Mouse (Mus musculus): ENCODE measurements around the gene Rnps1. TPM values are rescaled to one million over a fixed set of nuclear protein-coding genes. Genes with fewer than 3 reads are reported as not detected.
"Not testable (repeated sequence)": the region's sequence is repeated elsewhere in the genome, so short reads cannot be mapped to it uniquely, and the experiment has no call there.

Rnps1 gene
- polyA plus RNA-seq, 1 experiment from 2014 or later: 360 TPM

DNA sequence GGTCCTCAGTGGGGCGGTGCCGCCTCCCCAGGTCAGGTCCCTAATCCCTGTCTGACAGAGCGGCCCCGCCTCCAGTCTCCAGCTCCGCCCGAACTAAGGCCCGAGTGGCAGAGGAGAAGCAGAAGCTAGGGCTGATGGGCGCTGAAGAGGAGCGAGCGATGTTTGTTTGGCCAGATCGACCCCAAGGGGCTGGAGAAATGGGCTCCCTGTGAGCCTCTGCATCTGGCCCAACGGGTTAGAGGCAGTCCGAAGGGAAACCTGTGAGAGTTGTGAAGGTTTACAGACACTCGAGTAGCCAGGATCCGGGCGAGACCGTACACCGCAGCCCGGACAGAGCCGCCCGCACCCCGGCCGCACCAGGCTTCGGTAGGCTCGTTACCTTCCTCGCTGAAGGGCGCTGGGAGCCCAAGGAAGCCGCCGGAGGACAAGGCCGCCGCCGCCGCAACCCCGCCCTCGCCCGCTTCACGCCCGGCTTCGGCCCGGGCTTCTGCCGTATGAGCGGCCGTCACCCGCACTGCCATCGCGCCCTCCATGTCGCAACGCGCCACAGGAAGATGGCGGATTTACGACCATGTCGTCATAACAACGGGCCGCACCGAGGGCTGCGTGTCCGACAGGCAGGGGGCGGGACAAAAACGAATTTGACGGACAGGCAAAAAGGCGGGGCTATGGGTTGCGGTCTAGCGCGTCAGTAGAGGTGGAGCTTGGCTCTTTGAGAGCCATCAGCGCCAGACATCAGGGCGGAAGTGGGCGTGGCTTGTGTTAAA lies 40.6 kb downstream of the Rnps1 start:
- H3K27me3 ChIP-seq (ENCODE audit: control insufficient read depth, insufficient read depth, low read length): no peaks in the 10 kb centered on the region
- under 1% methylated on average over 67 of the region's 67 CpGs for WGBS
- peak; percentile 93 for ATAC-seq (ENCODE audit: low FRiP score)
- peak overlapping the region; percentile 80 for H3K4me2 ChIP-seq (replicated peaks; ENCODE audit: low read depth, low read length)
- H3K27ac ChIP-seq (ENCODE audit: low read depth, low read length): peak overlapping the region; percentile 86
- H3K9ac ChIP-seq (ENCODE audit: low read depth, low read length): peak overlapping the region; percentile 90
- peak; percentile 99 for DNase-seq (ENCODE audit: low spot score)
- no peaks in the 10 kb centered on the region for H3K36me3 ChIP-seq (ENCODE audit: control insufficient read depth, insufficient read depth, low read length)
- no peaks in the 10 kb centered on the region for H3K9me3 ChIP-seq (ENCODE audit: control insufficient read depth, low read length)
- H3K4me1 ChIP-seq (replicated peaks; ENCODE audit: control insufficient read depth, insufficient read depth, low read length): 0 out of 2 replicates have a peak, but pooled peaks cover 2% of the 10 kb centered on the region
- peak overlapping the region; percentile 90 for H3K4me3 ChIP-seq (ENCODE audit: low read depth, low read length)

DNA sequence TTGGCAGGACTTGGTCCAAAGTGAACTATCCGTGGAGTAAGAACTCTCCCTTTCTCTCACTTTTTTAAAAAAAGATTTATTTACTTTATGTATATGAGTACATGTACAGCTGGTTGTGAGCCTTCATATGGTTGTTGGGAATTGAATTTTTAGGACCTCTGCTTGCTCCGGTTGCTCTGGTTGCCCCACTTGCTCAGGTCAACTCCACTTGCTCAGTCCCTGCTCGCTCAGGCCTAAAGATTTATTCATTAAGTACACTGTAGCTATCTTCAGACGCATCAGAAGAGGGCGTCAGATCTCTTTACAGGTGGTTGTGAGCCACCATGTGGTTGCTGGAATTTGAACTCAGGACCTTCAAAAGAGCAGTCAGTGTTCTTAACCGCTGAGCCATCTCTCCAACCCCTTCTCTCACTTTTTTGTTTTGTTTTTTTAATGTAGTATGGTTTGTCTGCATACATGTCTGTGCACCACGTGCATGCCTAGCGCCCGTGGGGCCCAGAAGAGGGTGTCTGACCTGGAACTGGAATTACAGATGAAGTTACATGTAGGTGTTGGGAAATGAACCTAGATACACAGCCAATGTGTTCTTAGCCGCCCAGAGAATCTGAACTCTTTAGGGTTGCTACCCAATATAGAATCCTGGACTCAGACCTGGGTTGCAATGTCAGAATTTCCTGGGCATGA lies 41.3 kb downstream of the Rnps1 start:
- not testable (repeated sequence) for H3K27me3 ChIP-seq (ENCODE audit: control insufficient read depth, insufficient read depth, low read length); H3K27ac ChIP-seq (ENCODE audit: low read depth, low read length); H3K36me3 ChIP-seq (ENCODE audit: control insufficient read depth, insufficient read depth, low read length); DNase-seq (ENCODE audit: low spot score); H3K9ac ChIP-seq (ENCODE audit: low read depth, low read length); H3K4me2 ChIP-seq (replicated peaks; ENCODE audit: low read depth, low read length); H3K4me3 ChIP-seq (ENCODE audit: low read depth, low read length); H3K9me3 ChIP-seq (ENCODE audit: control insufficient read depth, low read length); H3K4me1 ChIP-seq (replicated peaks; ENCODE audit: control insufficient read depth, insufficient read depth, low read length)
- ATAC-seq (ENCODE audit: low FRiP score): peak; percentile 9; the same call in 1 of the 2 replicates
- WGBS: 52% methylated on average over 10 of the region's 10 CpGs

DNA sequence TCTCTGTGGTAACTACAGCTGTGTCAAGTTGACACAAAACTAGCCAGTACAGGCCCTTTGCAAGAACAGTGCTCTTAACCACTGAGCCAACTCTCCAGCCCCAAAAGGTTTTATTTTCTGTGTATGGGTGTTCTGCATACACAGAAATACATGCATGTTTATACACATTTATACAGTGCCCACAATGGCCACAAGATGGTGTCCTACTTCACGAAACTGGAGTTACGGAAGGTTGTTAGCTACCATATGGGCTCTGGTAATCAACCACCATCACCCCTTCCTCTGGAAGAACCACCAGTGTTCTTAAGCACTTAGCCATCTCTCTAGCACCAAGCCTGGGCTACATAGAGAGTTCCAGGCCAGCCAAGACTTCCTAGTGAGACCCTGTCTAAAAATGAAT lies 47.2 kb downstream of the Rnps1 start:
- Histone ChIP-seq H3K9me3 (ENCODE audit: control insufficient read depth, low read length) (no peaks in the 10 kb centered on the region), H3K4me3 (ENCODE audit: low read depth, low read length) (no peak overlapping the region), H3K9ac (ENCODE audit: low read depth, low read length) (no peak overlapping the region), H3K27ac (ENCODE audit: low read depth, low read length) (no peak overlapping the region), H3K4me2 (replicated peaks; ENCODE audit: low read depth, low read length) (no peak overlapping the region), H3K27me3 (ENCODE audit: control insufficient read depth, insufficient read depth, low read length) (no peaks in the 10 kb centered on the region), H3K36me3 (ENCODE audit: control insufficient read depth, insufficient read depth, low read length) (no peaks in the 10 kb centered on the region), H3K4me1 (replicated peaks; ENCODE audit: control insufficient read depth, insufficient read depth, low read length) (no peaks in the 10 kb centered on the region)
- ATAC-seq (ENCODE audit: low FRiP score) (no peak), DNase-seq (ENCODE audit: low spot score) (peak; percentile 51)
- 77% methylated on average over 2 of the region's 2 CpGs for WGBS

DNA sequence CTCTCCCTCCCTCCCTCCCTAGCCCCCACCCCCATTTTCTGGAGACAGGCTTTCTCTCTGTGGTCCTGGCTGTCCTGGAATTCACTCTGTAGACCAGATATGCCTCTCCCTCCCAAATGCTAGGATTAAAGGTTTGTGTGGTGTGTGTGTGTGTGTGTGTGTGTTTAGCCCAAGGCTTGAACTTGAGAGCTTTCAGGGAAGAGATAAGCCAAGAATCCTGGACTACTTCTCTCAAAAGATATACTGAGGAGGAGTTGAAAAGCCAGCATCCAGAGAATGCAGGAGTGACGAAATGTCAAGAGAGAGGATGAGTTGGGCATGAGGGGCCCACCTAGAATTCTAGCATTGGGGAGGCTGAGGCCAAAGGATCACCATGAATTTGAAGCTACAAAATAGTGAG lies 48.6 kb downstream of the Rnps1 start:
- 100% methylated on average over 1 of the region's 1 CpGs for WGBS
- Histone ChIP-seq H3K36me3 (ENCODE audit: control insufficient read depth, insufficient read depth, low read length) (no peaks in the 10 kb centered on the region), H3K9ac (ENCODE audit: low read depth, low read length) (no peak overlapping the region), H3K27me3 (ENCODE audit: control insufficient read depth, insufficient read depth, low read length) (no peaks in the 10 kb centered on the region), H3K4me3 (ENCODE audit: low read depth, low read length) (no peak overlapping the region), H3K27ac (ENCODE audit: low read depth, low read length) (no peak overlapping the region), H3K9me3 (ENCODE audit: control insufficient read depth, low read length) (no peaks in the 10 kb centered on the region), H3K4me2 (replicated peaks; ENCODE audit: low read depth, low read length) (no peak overlapping the region), H3K4me1 (replicated peaks; ENCODE audit: control insufficient read depth, insufficient read depth, low read length) (no peaks in the 10 kb centered on the region)
- no peak for DNase-seq (ENCODE audit: low spot score)
- ATAC-seq (ENCODE audit: low FRiP score): no peak

DNA sequence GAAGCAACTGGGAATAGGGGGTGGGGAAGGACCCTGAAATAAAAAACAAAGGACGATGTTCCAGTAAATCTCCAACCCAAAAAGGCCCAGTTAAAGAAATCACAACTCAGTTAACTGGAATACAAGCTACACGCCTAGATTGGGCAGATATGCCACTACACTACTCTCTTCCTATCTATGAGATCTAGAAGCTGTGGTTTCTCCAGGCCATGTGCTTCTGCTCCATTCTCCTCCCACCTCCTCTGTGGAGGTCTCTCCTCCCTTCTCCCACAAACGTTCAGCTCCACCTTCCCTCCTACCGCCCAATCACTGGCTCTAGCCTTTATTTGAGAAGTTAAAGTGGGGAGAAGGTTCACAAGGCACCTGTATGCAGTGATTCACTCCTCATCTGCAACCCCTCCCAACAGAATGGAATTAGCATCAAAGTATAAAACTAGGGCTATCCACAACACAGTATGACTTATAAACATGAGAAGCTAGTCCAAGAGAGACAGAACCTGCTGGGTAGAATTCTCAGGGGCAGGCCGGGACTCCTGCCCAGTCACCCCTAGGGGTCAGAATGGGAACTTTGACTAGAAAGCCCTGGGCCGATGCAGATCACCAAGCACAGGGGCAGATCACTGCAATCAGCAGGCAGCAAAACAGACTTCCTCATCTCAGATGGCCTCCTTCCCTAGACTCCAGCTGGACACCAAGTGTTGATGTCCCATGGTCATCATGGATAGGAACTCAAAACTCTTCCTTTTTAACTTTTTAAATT lies 49.2 kb downstream of the Rnps1 start:
- no peaks in the 10 kb centered on the region for H3K9me3 ChIP-seq (ENCODE audit: control insufficient read depth, low read length)
- H3K9ac ChIP-seq (ENCODE audit: low read depth, low read length): no peak overlapping the region
- H3K4me2 ChIP-seq (replicated peaks; ENCODE audit: low read depth, low read length): no peak overlapping the region
- 58% methylated on average over 6 of the region's 6 CpGs for WGBS
- ATAC-seq (ENCODE audit: low FRiP score) (no peak), DNase-seq (ENCODE audit: low spot score) (no peak)
- H3K27me3 ChIP-seq (ENCODE audit: control insufficient read depth, insufficient read depth, low read length): no peaks in the 10 kb centered on the region
- H3K4me3 ChIP-seq (ENCODE audit: low read depth, low read length): no peak overlapping the region
- no peak overlapping the region for H3K27ac ChIP-seq (ENCODE audit: low read depth, low read length)
- H3K36me3 ChIP-seq (ENCODE audit: control insufficient read depth, insufficient read depth, low read length): no peaks in the 10 kb centered on the region
- no peaks in the 10 kb centered on the region for H3K4me1 ChIP-seq (replicated peaks; ENCODE audit: control insufficient read depth, insufficient read depth, low read length)

DNA sequence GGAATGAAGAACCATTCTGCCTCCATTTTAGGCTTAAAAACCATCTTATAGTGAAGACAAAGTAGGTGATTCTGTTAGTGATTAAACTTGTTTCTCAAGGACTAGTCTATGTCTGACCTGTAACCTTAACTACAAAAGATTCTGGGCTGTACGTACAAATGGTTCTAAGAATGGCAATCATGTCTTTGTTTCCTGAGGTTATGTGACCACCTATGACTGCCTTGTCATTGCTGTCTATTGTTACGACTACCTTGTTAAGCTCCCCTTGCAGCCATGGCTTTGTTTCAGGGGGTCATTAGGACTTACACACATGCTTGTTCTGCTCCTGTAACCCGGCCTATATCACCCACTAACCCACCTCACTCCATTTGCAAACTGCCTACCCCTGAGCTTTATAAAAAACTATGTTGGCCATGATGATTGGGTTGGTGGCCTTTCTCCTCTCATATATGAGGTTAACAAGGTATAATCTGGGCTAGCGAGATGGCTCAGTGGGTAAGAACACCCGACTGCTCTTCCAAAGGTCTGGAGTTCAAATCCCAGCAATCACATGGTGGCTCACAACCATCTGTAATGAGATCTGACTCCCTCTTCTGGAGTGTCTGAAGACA lies 54.4 kb downstream of the Rnps1 start:
- Histone ChIP-seq H3K9me3 (ENCODE audit: control insufficient read depth, low read length) (no peaks in the 10 kb centered on the region), H3K4me3 (ENCODE audit: low read depth, low read length) (no peak overlapping the region), H3K4me1 (replicated peaks; ENCODE audit: control insufficient read depth, insufficient read depth, low read length) (peaks cover 8% of the 10 kb centered on the region), H3K4me2 (replicated peaks; ENCODE audit: low read depth, low read length) (no peak overlapping the region), H3K36me3 (ENCODE audit: control insufficient read depth, insufficient read depth, low read length) (no peaks in the 10 kb centered on the region), H3K27me3 (ENCODE audit: control insufficient read depth, insufficient read depth, low read length) (no peaks in the 10 kb centered on the region), H3K9ac (ENCODE audit: low read depth, low read length) (no peak overlapping the region), H3K27ac (ENCODE audit: low read depth, low read length) (no peak overlapping the region)
- WGBS: 91% methylated on average over 5 of the region's 5 CpGs
- ATAC-seq (ENCODE audit: low FRiP score): no peak
- no peak for DNase-seq (ENCODE audit: low spot score)

DNA sequence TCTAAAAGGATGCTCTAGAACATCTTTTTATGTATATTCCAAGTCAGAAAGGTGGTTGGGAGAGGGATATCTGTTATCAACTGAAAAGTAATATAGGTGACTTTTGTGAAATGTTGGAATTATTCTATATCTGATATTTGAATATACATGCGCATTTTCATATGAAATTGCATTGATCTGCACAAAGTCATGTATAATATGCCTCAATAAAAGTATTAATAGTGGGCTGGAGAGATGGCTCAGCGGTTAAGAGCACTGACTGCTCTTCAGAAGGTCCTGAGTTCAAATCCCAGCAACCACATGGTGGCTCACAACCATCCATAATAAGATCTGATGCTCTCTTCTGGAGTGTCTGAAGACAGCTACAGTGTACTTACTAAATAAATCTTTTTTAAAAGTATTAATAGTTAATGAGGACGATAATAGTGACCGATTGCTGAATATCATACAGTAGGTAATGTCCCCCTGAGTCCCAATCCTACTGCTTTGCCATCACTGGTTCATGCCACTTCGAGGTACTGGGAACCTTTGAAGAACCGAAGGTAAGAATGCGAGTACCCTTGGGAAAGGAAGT lies 55.1 kb downstream of the Rnps1 start:
- Histone ChIP-seq H3K36me3 (ENCODE audit: control insufficient read depth, insufficient read depth, low read length) (no peaks in the 10 kb centered on the region), H3K9ac (ENCODE audit: low read depth, low read length) (peak overlapping the region; percentile 64), H3K4me2 (replicated peaks; ENCODE audit: low read depth, low read length) (peak overlapping the region; percentile 57), H3K27ac (ENCODE audit: low read depth, low read length) (peak overlapping the region; percentile 80), H3K27me3 (ENCODE audit: control insufficient read depth, insufficient read depth, low read length) (no peaks in the 10 kb centered on the region), H3K4me1 (replicated peaks; ENCODE audit: control insufficient read depth, insufficient read depth, low read length) (peaks cover 10% of the 10 kb centered on the region), H3K4me3 (ENCODE audit: low read depth, low read length) (peak overlapping the region; percentile 93), H3K9me3 (ENCODE audit: control insufficient read depth, low read length) (no peaks in the 10 kb centered on the region)
- ATAC-seq (ENCODE audit: low FRiP score) (no peak), DNase-seq (ENCODE audit: low spot score) (no peak)
- 18% methylated on average over 7 of the region's 7 CpGs for WGBS

DNA sequence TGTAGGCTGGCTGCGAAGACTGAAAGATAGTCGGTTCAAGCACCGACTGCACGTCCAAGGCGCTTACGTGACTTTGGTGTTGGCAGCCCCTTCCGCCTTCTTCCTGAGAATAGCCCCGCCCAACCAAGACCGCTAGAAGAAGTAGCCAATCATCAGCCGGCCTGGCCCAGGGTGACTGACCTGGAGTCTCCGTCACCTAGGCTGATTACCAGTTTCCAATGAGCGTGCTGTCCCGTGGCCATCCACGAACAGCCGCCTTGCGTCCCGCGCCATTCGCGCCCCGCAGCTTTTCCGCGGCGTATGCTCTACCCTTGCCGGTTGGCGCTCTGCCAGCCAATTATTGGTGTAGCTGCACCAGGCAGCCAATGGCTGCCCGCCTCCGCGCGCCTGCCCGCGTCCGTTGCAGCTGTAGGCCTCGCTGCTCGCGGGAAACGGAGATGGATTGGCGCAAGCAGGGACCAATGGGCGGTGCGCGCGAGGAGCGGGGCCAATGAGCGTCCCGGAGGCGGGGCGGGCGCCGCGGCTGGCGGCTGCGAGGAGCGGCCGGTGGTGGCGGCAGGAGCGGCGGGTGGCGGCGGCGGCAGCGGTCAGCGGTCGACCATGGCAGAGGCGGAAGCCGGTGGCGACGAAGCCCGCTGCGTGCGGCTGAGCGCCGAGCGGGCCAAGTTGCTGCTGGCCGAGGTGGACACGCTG lies 55.7 kb downstream of the Rnps1 start, which contains the start of the genes E4f1 and Pgp:
Gene E4f1 (minus strand): TSS at position 404 of the 693 bp plus-strand sequence.
Gene Pgp (plus strand): TSS at position 483 of the 693 bp plus-strand sequence.
- H3K4me1 ChIP-seq (replicated peaks; ENCODE audit: control insufficient read depth, insufficient read depth, low read length): peaks cover 10% of the 10 kb centered on the region
- under 1% methylated on average over 59 of the region's 75 CpGs for WGBS

More for the DNA sequence above, 55.7 kb downstream of the Rnps1 start, which contains the start of the genes E4f1 and Pgp:
- Histone ChIP-seq H3K9ac (ENCODE audit: low read depth, low read length) (peak within 1 kb of the TSS; percentile 89), H3K36me3 (ENCODE audit: control insufficient read depth, insufficient read depth, low read length) (no peaks in the 10 kb centered on the region), H3K4me2 (replicated peaks; ENCODE audit: low read depth, low read length) (peak within 1 kb of the TSS; percentile 99), H3K27me3 (ENCODE audit: control insufficient read depth, insufficient read depth, low read length) (no peaks in the 10 kb centered on the region), H3K27ac (ENCODE audit: low read depth, low read length) (peak within 1 kb of the TSS; percentile 80), H3K4me3 (ENCODE audit: low read depth, low read length) (peak within 1 kb of the TSS; percentile 93), H3K9me3 (ENCODE audit: control insufficient read depth, low read length) (no peaks in the 10 kb centered on the region)
- DNase-seq (ENCODE audit: low spot score) (peak; percentile 97), ATAC-seq (ENCODE audit: low FRiP score) (peak; percentile 97)
